Mouse (Mus musculus) urinary bladder, adult 2 months (tissue): ENCODE measurements around the gene Coa7. TPM values are rescaled to one million over a fixed set of nuclear protein-coding genes. Genes with fewer than 3 reads are reported as not detected.

Experiments
- DNase-seq: peaks from one replicate; pipeline ENCODE4 v3.0.0; 2022; ENCODE audit warnings: low spot score
- polyA plus RNA-seq: library from polyadenylated mRNA; depleted of rRNA; stranded (reverse); fragments of >200 nt; gene quantifications from 2 replicates; pipeline ENCODE4 v1.2.3, GENCODE M21; 2012; rRNA removed

Coa7 gene
- polyA plus RNA-seq, 1 experiment, result 12.3 TPM

DNA sequence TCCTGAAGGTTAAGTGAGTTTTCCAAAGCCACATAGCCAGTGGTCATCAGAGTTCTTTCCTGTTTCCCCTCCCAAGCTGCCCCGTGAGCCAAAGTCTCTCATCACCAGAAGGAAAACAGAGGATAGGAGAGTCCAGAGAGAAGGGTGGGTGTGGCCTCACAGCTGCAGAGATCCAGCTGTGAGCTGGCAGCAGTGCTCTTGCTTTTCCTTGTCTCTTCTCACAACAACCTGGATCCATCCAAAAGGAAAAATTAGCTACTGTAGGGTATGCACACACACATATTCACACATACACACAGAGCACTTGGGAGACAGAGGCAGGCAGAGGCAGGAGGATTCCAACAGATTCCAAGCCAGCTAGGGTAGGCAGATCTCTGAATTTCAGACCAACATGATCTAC is 58.1 kb downstream of the Coa7 start:
- DNase-seq, result no peak

DNA sequence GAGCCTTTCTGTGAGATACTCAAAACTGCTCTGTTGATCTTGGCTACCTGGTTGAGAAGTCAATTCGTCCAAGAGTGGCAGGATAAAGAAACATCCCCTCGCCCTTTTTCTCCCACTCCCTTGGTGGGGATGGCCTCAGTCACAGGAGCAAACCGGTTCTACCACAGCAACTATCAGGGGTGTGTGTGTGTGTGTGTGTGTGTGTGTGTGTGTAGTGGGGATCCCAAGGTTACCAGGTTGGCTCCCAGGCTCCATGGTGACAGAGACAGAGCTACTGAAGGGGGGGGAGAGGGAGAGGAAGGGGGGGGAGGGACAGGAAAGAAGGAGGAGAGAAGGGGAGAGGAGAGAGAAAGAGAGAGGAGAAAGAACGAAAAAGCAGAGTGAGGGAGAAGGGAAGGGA is 59.2 kb downstream of the Coa7 start:
- DNase-seq, result no peak

DNA sequence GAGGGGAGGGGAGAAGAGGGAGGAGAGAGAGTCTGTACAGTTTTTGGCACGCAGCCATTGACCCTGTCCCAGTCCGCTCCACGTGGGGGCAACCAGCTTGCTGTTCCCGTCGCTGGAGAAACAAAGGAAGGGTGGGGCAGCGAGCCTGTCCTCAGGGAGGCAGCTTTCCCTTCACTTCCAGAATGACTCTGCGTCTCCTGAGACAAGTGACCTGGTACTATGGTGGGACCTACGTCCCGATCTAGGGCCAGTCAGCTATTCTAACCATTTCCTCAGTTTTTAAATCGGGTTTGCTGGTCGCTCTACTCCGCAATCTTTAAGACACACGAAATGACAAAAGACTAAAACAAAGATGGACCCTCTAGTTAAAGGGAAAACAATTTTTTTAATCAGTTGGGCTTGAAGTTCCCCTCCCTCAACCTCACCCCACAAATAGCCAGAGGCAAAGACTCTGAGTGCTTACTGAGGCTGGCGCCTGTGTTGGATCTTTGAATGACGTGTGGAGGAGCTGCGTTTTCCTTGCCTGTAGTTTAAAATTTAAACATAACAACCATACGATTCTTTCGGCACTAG is 59.8 kb downstream of the Coa7 start:
- no peak for DNase-seq

DNA sequence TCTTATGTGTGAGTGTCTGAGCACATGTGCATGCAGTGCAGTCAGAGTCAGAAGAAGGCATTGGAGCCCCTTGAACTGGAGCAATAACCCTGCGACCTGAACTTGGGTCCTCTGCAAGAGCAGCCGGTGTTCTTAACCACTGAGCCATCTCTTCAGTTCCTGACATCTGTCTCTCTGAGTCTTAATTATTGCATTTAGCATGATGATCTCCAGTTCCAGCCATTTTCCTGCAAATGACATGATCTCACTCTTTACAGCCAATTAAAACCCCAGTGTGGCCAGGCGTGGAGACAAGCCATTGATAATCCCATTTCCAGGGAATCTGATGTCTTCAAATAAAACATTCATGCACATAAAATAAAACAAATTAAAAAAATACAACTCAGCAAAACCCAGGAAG is 60.8 kb downstream of the Coa7 start:
- no peak for DNase-seq

DNA sequence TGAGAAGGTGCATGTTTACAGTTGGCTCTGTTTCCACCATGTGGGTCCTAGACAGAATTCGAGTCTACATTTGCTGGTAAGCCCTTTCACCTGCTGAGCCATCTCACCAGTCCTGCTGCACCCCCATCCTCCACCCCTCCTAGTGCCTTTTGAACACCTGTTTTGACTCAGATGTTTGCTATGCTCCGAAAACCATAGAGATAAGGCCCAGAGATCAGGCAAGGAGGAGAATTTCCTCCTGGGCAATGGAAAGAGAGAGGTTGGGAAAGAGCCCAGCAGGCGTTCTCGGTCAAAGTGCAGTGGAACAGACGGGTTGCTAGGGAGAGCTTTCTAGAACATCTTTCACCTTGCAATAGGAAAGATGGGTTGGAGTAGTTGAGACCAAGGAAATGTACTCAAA is 63.2 kb downstream of the Coa7 start:
- no peak for DNase-seq

Other genes with a start within 250 kb of the Coa7 start
- 93.0 and 110 TPM in 2 replicates for gene Podn, start 231.7 kb upstream of the Coa7 start, polyA plus RNA-seq
- 423 and 476 TPM in 2 replicates for gene Scp2, start 183.1 kb upstream of the Coa7 start, polyA plus RNA-seq
- 98.2 and 167 TPM in 2 replicates for gene Echdc2, start 162.7 kb upstream of the Coa7 start, polyA plus RNA-seq
- 0.13 and 0.18 TPM in 2 replicates for gene Zyg11a, start 110.1 kb upstream of the Coa7 start, polyA plus RNA-seq
- 15.3 and 17.4 TPM in 2 replicates for gene Zyg11b, start 27.0 kb upstream of the Coa7 start, polyA plus RNA-seq
- gene Shisal2a, start 55.2 kb downstream of the Coa7 start, polyA plus RNA-seq, result 0.15 TPM in 1 of 2 replicates, not detected in the other
- gene Gpx7, start 78.8 kb downstream of the Coa7 start, polyA plus RNA-seq, result 34.5 and 34.8 TPM in 2 replicates
- gene Tut4, start 131.3 kb downstream of the Coa7 start, polyA plus RNA-seq, result 37.9 and 44.8 TPM in 2 replicates